Mouse (Mus musculus) heart, embryonic 12.5 days (tissue): ENCODE results near the gene Olfr599. TPM values are rescaled to one million over a fixed set of nuclear protein-coding genes. Genes with fewer than 3 reads are reported as not detected.
"Not testable (repeated sequence)": the region's sequence is repeated elsewhere in the genome, so short reads cannot be mapped to it uniquely, and the experiment has no call there.

Experiments
- ATAC-seq: fragments of 200-750 bp; cut with Nextera tagmentation; 2 replicates; pipeline ENCODE4 v1.8.0; 2017; ENCODE audit warnings: moderate TSS enrichment, moderate library complexity; ENCODE audit not compliant: insufficient number of reproducible peaks, low FRiP score
- H3K27ac ChIP-seq: fragments of 300-500 bp; sonication (generic); 2 replicates; pipeline ENCODE4 v1.5.1; 2016; ENCODE audit warnings: mild to moderate bottlenecking, moderate library complexity; ENCODE audit not compliant: poor library complexity, severe bottlenecking
- H3K27me3 ChIP-seq: fragments of 300-500 bp; sonication (generic); replicated peaks from 2 replicates; pipeline ENCODE4 v1.6.1; 2016; ENCODE audit warnings: mild to moderate bottlenecking, moderate library complexity
- H3K36me3 ChIP-seq: fragments of 300-500 bp; sonication (generic); 2 replicates; pipeline ENCODE4 v1.6.1; 2016; ENCODE audit warnings: mild to moderate bottlenecking, moderate library complexity
- H3K4me1 ChIP-seq: fragments of 300-500 bp; sonication (generic); replicated peaks from 2 replicates; pipeline ENCODE4 v1.6.1; 2016; ENCODE audit warnings: mild to moderate bottlenecking
- H3K4me2 ChIP-seq: fragments of 300-500 bp; sonication (generic); 2 replicates; pipeline ENCODE4 v1.6.1; 2016; ENCODE audit warnings: mild to moderate bottlenecking, moderate library complexity
- H3K4me3 ChIP-seq: fragments of 300-500 bp; sonication (generic); 2 replicates; pipeline ENCODE4 v1.5.1; 2016; ENCODE audit warnings: mild to moderate bottlenecking
- H3K9ac ChIP-seq: fragments of 300-500 bp; sonication (generic); 2 replicates; pipeline ENCODE4 v1.6.1; 2016; ENCODE audit warnings: mild to moderate bottlenecking, moderate library complexity
- H3K9me3 ChIP-seq: fragments of 300-500 bp; sonication (generic); replicated peaks from 2 replicates; pipeline ENCODE4 v1.6.1; 2016; ENCODE audit warnings: mild to moderate bottlenecking, moderate library complexity
- WGBS: fragments of 180-500 bp; shearing (Covaris S2); methylation state at CpG from one replicate; pipeline ENCODE4 v1.1.7; 2016; 5-methylcytosine and 5-hydroxymethylcytosine counted together
- polyA plus RNA-seq: library from polyadenylated mRNA; unstranded; fragments of >200 nt; fragmentation: Nextera tagmentation; extraction: Ambion mirVana; gene quantifications from 2 replicates; pipeline ENCODE4 v1.2.1, GENCODE M21; 2016

Gene Olfr599
- polyA plus RNA-seq: not detected in 2 replicates

GRCm38 (mm10) chr7:103335617-103336016 lies at the start of gene Olfr599:
Gene Olfr599 (plus strand): TSS chr7:103335917.
- H3K27me3 ChIP-seq: no peaks in the 10 kb centered on the region
- 79% methylated on average over 1 of the region's 1 CpGs for WGBS
- no peak within 1 kb of the TSS for H3K9ac ChIP-seq
- ATAC-seq: no peak
- H3K9me3 ChIP-seq: no peaks in the 10 kb centered on the region
- no peaks in the 10 kb centered on the region for H3K4me1 ChIP-seq
- no peak within 1 kb of the TSS for H3K4me2 ChIP-seq
- H3K4me3 ChIP-seq: no peak within 1 kb of the TSS
- no peak within 1 kb of the TSS for H3K27ac ChIP-seq
- H3K36me3 ChIP-seq: no peaks in the 10 kb centered on the region

GRCm38 (mm10) chr7:103305348-103305747 lies 30.4 kb upstream of the Olfr599 start, which contains the start of gene Olfr596:
Gene Olfr596 (plus strand): TSS chr7:103305648.
- H3K4me2 ChIP-seq, H3K4me3 ChIP-seq, H3K9me3 ChIP-seq, H3K27ac ChIP-seq, H3K36me3 ChIP-seq, H3K4me1 ChIP-seq, ATAC-seq, H3K27me3 ChIP-seq, H3K9ac ChIP-seq: not testable (repeated sequence)
- WGBS: 75% methylated on average over 2 of the region's 2 CpGs

- H3K9me3 ChIP-seq, H3K4me3 ChIP-seq, ATAC-seq, H3K4me1 ChIP-seq, H3K4me2 ChIP-seq, H3K36me3 ChIP-seq, H3K27ac ChIP-seq, H3K9ac ChIP-seq, H3K27me3 ChIP-seq: not testable (repeated sequence)
- 82% methylated on average over 2 of the region's 2 CpGs for WGBS
Observed at GRCm38 (mm10) chr7:103316015-103316414, 19.7 kb upstream of the Olfr599 start, which contains the start of gene Olfr597. Gene Olfr597 (plus strand): TSS chr7:103316315.

- no peak for ATAC-seq
Observed at GRCm38 (mm10) chr7:103323268-103323667, 12.4 kb upstream of the Olfr599 start, which contains the start of gene Olfr598. Gene Olfr598 (plus strand): TSS chr7:103323568.

GRCm38 (mm10) chr7:103349569-103349968 lies 13.9 kb downstream of the Olfr599 start, which contains the start of gene Olfr600:
Gene Olfr600 (minus strand): TSS chr7:103349669.
- H3K9me3 ChIP-seq: no peaks in the 10 kb centered on the region
- H3K4me1 ChIP-seq: no peaks in the 10 kb centered on the region
- H3K27ac ChIP-seq: no peak within 1 kb of the TSS
- H3K9ac ChIP-seq: no peak within 1 kb of the TSS
- no peaks in the 10 kb centered on the region for H3K36me3 ChIP-seq
- ATAC-seq: no peak
- H3K4me2 ChIP-seq: no peak within 1 kb of the TSS
- no peak within 1 kb of the TSS for H3K4me3 ChIP-seq
- no peaks in the 10 kb centered on the region for H3K27me3 ChIP-seq

More at GRCm38 (mm10) chr7:103323268-103323667, 12.4 kb upstream of the Olfr599 start, which contains the start of gene Olfr598:
- H3K9ac ChIP-seq: no peak within 1 kb of the TSS
- H3K9me3 ChIP-seq: no peaks in the 10 kb centered on the region
- H3K27ac ChIP-seq: no peak within 1 kb of the TSS
- no peaks in the 10 kb centered on the region for H3K36me3 ChIP-seq
- no peak within 1 kb of the TSS for H3K4me2 ChIP-seq
- H3K4me1 ChIP-seq: no peaks in the 10 kb centered on the region
- H3K27me3 ChIP-seq: no peaks in the 10 kb centered on the region
- no peak within 1 kb of the TSS for H3K4me3 ChIP-seq

GRCm38 (mm10) chr7:103362555-103362954 lies 26.8 kb downstream of the Olfr599 start, which contains the start of gene Olfr601:
Gene Olfr601 (minus strand): TSS chr7:103362655.
- no peaks in the 10 kb centered on the region for H3K36me3 ChIP-seq
- no peak within 1 kb of the TSS for H3K9ac ChIP-seq
- 85% methylated on average over 1 of the region's 1 CpGs for WGBS
- no peaks in the 10 kb centered on the region for H3K9me3 ChIP-seq
- no peak for ATAC-seq
- no peaks in the 10 kb centered on the region for H3K4me1 ChIP-seq
- no peak within 1 kb of the TSS for H3K4me3 ChIP-seq
- H3K27me3 ChIP-seq: no peaks in the 10 kb centered on the region
- H3K27ac ChIP-seq: no peak within 1 kb of the TSS
- no peak within 1 kb of the TSS for H3K4me2 ChIP-seq

GRCm38 (mm10) chr7:103386077-103386476 lies 50.4 kb downstream of the Olfr599 start, which contains the start of gene Olfr603:
Gene Olfr603 (minus strand): TSS chr7:103386177.
- no peaks in the 10 kb centered on the region for H3K27me3 ChIP-seq
- no peak within 1 kb of the TSS for H3K4me2 ChIP-seq
- H3K4me1 ChIP-seq: no peaks in the 10 kb centered on the region
- no peak within 1 kb of the TSS for H3K9ac ChIP-seq
- no peaks in the 10 kb centered on the region for H3K9me3 ChIP-seq
- no peak within 1 kb of the TSS for H3K27ac ChIP-seq
- H3K4me3 ChIP-seq: no peak within 1 kb of the TSS
- H3K36me3 ChIP-seq: no peaks in the 10 kb centered on the region
- no peak for ATAC-seq

Other genes with a start within 250 kb of the Olfr599 start
- gene Olfr585, start 238.2 kb upstream of the Olfr599 start, polyA plus RNA-seq: not detected in 2 replicates
- not detected in 2 replicates for gene Olfr586, start 210.3 kb upstream of the Olfr599 start, polyA plus RNA-seq
- gene Olfr588-ps1, start 195.0 kb upstream of the Olfr599 start, polyA plus RNA-seq: not detected in 2 replicates
- not detected in 2 replicates for gene Olfr589, start 179.6 kb upstream of the Olfr599 start, polyA plus RNA-seq
- gene Olfr591, start 157.6 kb upstream of the Olfr599 start, polyA plus RNA-seq: not detected in 2 replicates
- gene Olfr592, start 151.1 kb upstream of the Olfr599 start, polyA plus RNA-seq: not detected in 2 replicates
- not detected in 2 replicates for gene Olfr593, start 124.1 kb upstream of the Olfr599 start, polyA plus RNA-seq
- gene Olfr594, start 118.9 kb upstream of the Olfr599 start, polyA plus RNA-seq: not detected in 2 replicates
- gene Usp17ld, start 83.4 kb upstream of the Olfr599 start, polyA plus RNA-seq: not detected in 2 replicates
- not detected in 2 replicates for gene Olfr596, start 30.3 kb upstream of the Olfr599 start, polyA plus RNA-seq
- gene Olfr597, start 19.6 kb upstream of the Olfr599 start, polyA plus RNA-seq: not detected in 2 replicates
- gene Olfr598, start 12.3 kb upstream of the Olfr599 start, polyA plus RNA-seq: not detected in 2 replicates
- not detected in 2 replicates for gene Olfr600, start 13.8 kb downstream of the Olfr599 start, polyA plus RNA-seq
- not detected in 2 replicates for gene Olfr601, start 26.7 kb downstream of the Olfr599 start, polyA plus RNA-seq
- not detected in 2 replicates for gene Olfr603, start 50.3 kb downstream of the Olfr599 start, polyA plus RNA-seq
- not detected in 2 replicates for gene Usp17lc, start 79.2 kb downstream of the Olfr599 start, polyA plus RNA-seq
- gene Olfr605, start 109.5 kb downstream of the Olfr599 start, polyA plus RNA-seq: not detected in 2 replicates
- not detected in 2 replicates for gene Olfr606, start 113.1 kb downstream of the Olfr599 start, polyA plus RNA-seq
- 0.13 and 0.28 TPM in 2 replicates for gene Olfr607, start 128.2 kb downstream of the Olfr599 start, polyA plus RNA-seq
- gene Olfr608, start 134.0 kb downstream of the Olfr599 start, polyA plus RNA-seq: 0.17 TPM in 1 of 2 replicates, not detected in the other
- gene Olfr609, start 162.1 kb downstream of the Olfr599 start, polyA plus RNA-seq: 0.08 TPM in 1 of 2 replicates, not detected in the other
- gene Olfr610, start 176.2 kb downstream of the Olfr599 start, polyA plus RNA-seq: not detected in 2 replicates
- not detected in 2 replicates for gene Olfr611, start 184.9 kb downstream of the Olfr599 start, polyA plus RNA-seq
- gene Olfr612, start 206.8 kb downstream of the Olfr599 start, polyA plus RNA-seq: not detected in 2 replicates
- not detected in 2 replicates for gene Olfr613, start 212.2 kb downstream of the Olfr599 start, polyA plus RNA-seq
- not detected in 2 replicates for gene Olfr615, start 220.2 kb downstream of the Olfr599 start, polyA plus RNA-seq
- not detected in 2 replicates for gene Olfr616, start 233.2 kb downstream of the Olfr599 start, polyA plus RNA-seq
- gene Olfr617, start 237.1 kb downstream of the Olfr599 start, polyA plus RNA-seq: not detected in 2 replicates